Mouse (Mus musculus) lung, embryonic 15.5 days (tissue): ENCODE data around the gene Tmem175. TPM values are rescaled to one million over a fixed set of nuclear protein-coding genes. Genes with fewer than 3 reads are reported as not detected.

ENCODE experiments used
- ATAC-seq: fragments of 200-750 bp; cut with Nextera tagmentation; 2 replicates; pipeline ENCODE4 v1.8.0; 2017; ENCODE audit warnings: moderate number of reproducible peaks, borderline replicate concordance; ENCODE audit not compliant: low FRiP score, low TSS enrichment; ENCODE audit errors: extremely low read depth
- H3K27ac ChIP-seq: fragments of 300-500 bp; sonication (generic); 2 replicates; pipeline ENCODE4 v1.5.1; 2015; ENCODE audit warnings: moderate library complexity, mild to moderate bottlenecking, inconsistent platforms
- H3K27me3 ChIP-seq: fragments of 300-500 bp; sonication (generic); 2 replicates; pipeline ENCODE4 v1.6.1; 2015; ENCODE audit warnings: inconsistent platforms
- H3K36me3 ChIP-seq: fragments of 300-500 bp; sonication (generic); 2 replicates; pipeline ENCODE4 v1.6.1; 2015; ENCODE audit warnings: inconsistent platforms
- H3K4me1 ChIP-seq: fragments of 300-500 bp; sonication (generic); 2 replicates; pipeline ENCODE4 v1.6.1; 2015; ENCODE audit warnings: inconsistent platforms
- H3K4me2 ChIP-seq: fragments of 300-500 bp; sonication (generic); 2 replicates; pipeline ENCODE4 v1.6.1; 2015; ENCODE audit warnings: inconsistent platforms, mild to moderate bottlenecking, moderate library complexity
- H3K4me3 ChIP-seq: fragments of 300-500 bp; sonication (generic); 2 replicates; pipeline ENCODE4 v1.5.1; 2015; ENCODE audit warnings: mild to moderate bottlenecking, inconsistent platforms
- H3K9ac ChIP-seq: fragments of 300-500 bp; sonication (generic); 2 replicates; pipeline ENCODE4 v1.6.1; 2015; ENCODE audit warnings: inconsistent platforms
- H3K9me3 ChIP-seq: fragments of 300-500 bp; sonication (generic); 2 replicates; pipeline ENCODE4 v1.6.1; 2016; ENCODE audit warnings: inconsistent platforms
- WGBS: fragments of 180-500 bp; shearing (Covaris S2); methylation state at CpG from one replicate; pipeline ENCODE4 v1.1.7; 2015; 5-methylcytosine and 5-hydroxymethylcytosine counted together
- polyA plus RNA-seq: library from polyadenylated mRNA; unstranded; fragments of >200 nt; fragmentation: Nextera tagmentation; extraction: Ambion mirVana; gene quantifications from 2 replicates; pipeline ENCODE4 v1.2.1, GENCODE M21; 2015

Tmem175 gene
- polyA plus RNA-seq, 1 experiment from 2014 or later = 29.5 TPM

GRCm38 (mm10) chr5:108691152-108691551, 61.6 kb downstream of the Tmem175 start:
- 64% methylated on average over 4 of the region's 4 CpGs for WGBS
- H3K9ac ChIP-seq = no peak overlapping the region
- no peaks in the 10 kb centered on the region for H3K36me3 ChIP-seq
- no peak overlapping the region for H3K27ac ChIP-seq
- H3K9me3 ChIP-seq = no peaks in the 10 kb centered on the region
- no peaks in the 10 kb centered on the region for H3K27me3 ChIP-seq
- H3K4me1 ChIP-seq = peaks cover 30% of the 10 kb centered on the region
- no peak for ATAC-seq
- no peak overlapping the region for H3K4me2 ChIP-seq
- H3K4me3 ChIP-seq = no peak overlapping the region

- WGBS = under 1% methylated on average over 16 of the region's 18 CpGs
- Histone ChIP-seq H3K4me2 (peak within 1 kb of the TSS; percentile 65), H3K4me1 (peaks cover 37% of the 10 kb centered on the region), H3K36me3 (no peaks in the 10 kb centered on the region), H3K4me3 (peak within 1 kb of the TSS; percentile 88), H3K27me3 (no peaks in the 10 kb centered on the region), H3K27ac (no peak within 1 kb of the TSS), H3K9me3 (no peaks in the 10 kb centered on the region), H3K9ac (peak within 1 kb of the TSS; percentile 30; the same call in 1 of the 2 replicates)
- no peak for ATAC-seq
These were observed 62.7 kb downstream of the Tmem175 start, which contains the start of gene Fgfrl1 for GRCm38 (mm10) chr5:108692271-108692670. TSS of gene Fgfrl1 (plus strand) at chr5:108692382.

- Histone ChIP-seq H3K4me2 (peak overlapping the region; percentile 65), H3K4me3 (peak overlapping the region; percentile 88), H3K9me3 (no peaks in the 10 kb centered on the region), H3K9ac (peak overlapping the region; percentile 82), H3K4me1 (peaks cover 46% of the 10 kb centered on the region), H3K27ac (peak overlapping the region; percentile 70; the same call in 1 of the 2 replicates), H3K36me3 (no peaks in the 10 kb centered on the region), H3K27me3 (no peaks in the 10 kb centered on the region)
- peak; percentile 94 for ATAC-seq
- 0% methylated on average over 31 of the region's 43 CpGs for WGBS
These were observed 64.3 kb downstream of the Tmem175 start for GRCm38 (mm10) chr5:108693872-108694288.

- Histone ChIP-seq H3K27ac (peak overlapping the region; percentile 70), H3K4me2 (peak overlapping the region; percentile 65), H3K4me3 (peak overlapping the region; percentile 88), H3K9me3 (no peaks in the 10 kb centered on the region), H3K9ac (peak overlapping the region; percentile 82), H3K36me3 (no peaks in the 10 kb centered on the region), H3K4me1 (peaks cover 52% of the 10 kb centered on the region), H3K27me3 (no peaks in the 10 kb centered on the region)
- ATAC-seq = peak; percentile 58
- 2% methylated on average over 76 of the region's 99 CpGs for WGBS
These were observed 65.0 kb downstream of the Tmem175 start for GRCm38 (mm10) chr5:108694352-108695261.

GRCm38 (mm10) chr5:108695861-108696260, 66.3 kb downstream of the Tmem175 start:
- no peak overlapping the region for H3K4me3 ChIP-seq
- no peak for ATAC-seq
- peaks cover 64% of the 10 kb centered on the region for H3K4me1 ChIP-seq
- peak overlapping the region; percentile 65; the same call in 1 of the 2 replicates for H3K4me2 ChIP-seq
- H3K27me3 ChIP-seq = no peaks in the 10 kb centered on the region
- H3K9me3 ChIP-seq = no peaks in the 10 kb centered on the region
- WGBS = 90% methylated on average over 12 of the region's 12 CpGs
- no peaks in the 10 kb centered on the region for H3K36me3 ChIP-seq
- H3K27ac ChIP-seq = no peak overlapping the region
- H3K9ac ChIP-seq = no peak overlapping the region

- H3K27me3 ChIP-seq = no peaks in the 10 kb centered on the region
- no peaks in the 10 kb centered on the region for H3K36me3 ChIP-seq
- no peaks in the 10 kb centered on the region for H3K9me3 ChIP-seq
- H3K4me3 ChIP-seq = no peak overlapping the region
- no peak overlapping the region for H3K4me2 ChIP-seq
- WGBS = 77% methylated on average over 3 of the region's 3 CpGs
- no peak overlapping the region for H3K27ac ChIP-seq
- no peak overlapping the region for H3K9ac ChIP-seq
- ATAC-seq = no peak
- H3K4me1 ChIP-seq = peaks cover 70% of the 10 kb centered on the region
These were observed 67.0 kb downstream of the Tmem175 start for GRCm38 (mm10) chr5:108696542-108696941.

- 32% methylated on average over 4 of the region's 4 CpGs for WGBS
- ATAC-seq = no peak
- no peaks in the 10 kb centered on the region for H3K27me3 ChIP-seq
- no peak overlapping the region for H3K9ac ChIP-seq
- 0 out of 2 replicates have a peak overlapping the region, but pooled peaks have one; percentile 30 for H3K27ac ChIP-seq
- H3K4me2 ChIP-seq = no peak overlapping the region
- H3K4me3 ChIP-seq = no peak overlapping the region
- no peaks in the 10 kb centered on the region for H3K9me3 ChIP-seq
- H3K36me3 ChIP-seq = no peaks in the 10 kb centered on the region
- H3K4me1 ChIP-seq = peaks cover 62% of the 10 kb centered on the region
These were observed 67.8 kb downstream of the Tmem175 start for GRCm38 (mm10) chr5:108697341-108697753.

Other genes with a start within 250 kb of the Tmem175 start
- gene Pde6b, start 241.4 kb upstream of the Tmem175 start, polyA plus RNA-seq = 0.32 and 0.39 TPM in 2 replicates
- 344 and 363 TPM in 2 replicates for gene Atp5k, start 195.3 kb upstream of the Tmem175 start, polyA plus RNA-seq
- gene Mfsd7a, start 180.9 kb upstream of the Tmem175 start, polyA plus RNA-seq = 0.24 and 0.34 TPM in 2 replicates
- gene Pcgf3, start 168.5 kb upstream of the Tmem175 start, polyA plus RNA-seq = 17.2 and 19.3 TPM in 2 replicates
- gene Cplx1, start 79.7 kb upstream of the Tmem175 start, polyA plus RNA-seq = 0.57 and 0.98 TPM in 2 replicates
- 46.5 and 49.0 TPM in 2 replicates for gene Gak, start within 50 bp of the Tmem175 start, polyA plus RNA-seq
- gene Idua, start 30.6 kb downstream of the Tmem175 start, polyA plus RNA-seq = 12.1 and 14.5 TPM in 2 replicates
- gene Dgkq, start 39.9 kb downstream of the Tmem175 start, polyA plus RNA-seq = 10.7 and 11.7 TPM in 2 replicates
- 0.39 and 0.50 TPM in 2 replicates for gene Slc26a1, start 45.8 kb downstream of the Tmem175 start, polyA plus RNA-seq
- gene Fgfrl1, start 62.6 kb downstream of the Tmem175 start, polyA plus RNA-seq = 35.8 and 36.3 TPM in 2 replicates
- not detected in 2 replicates for gene Rnf212, start 145.2 kb downstream of the Tmem175 start, polyA plus RNA-seq
- gene Tmed11, start 165.6 kb downstream of the Tmem175 start, polyA plus RNA-seq = not detected in 2 replicates
- gene Vmn2r8, start 179.1 kb downstream of the Tmem175 start, polyA plus RNA-seq = not detected in 2 replicates
- not detected in 2 replicates for gene Vmn2r9, start 222.8 kb downstream of the Tmem175 start, polyA plus RNA-seq